Mouse (Mus musculus): ENCODE measurements around the gene Hlcs. TPM values are rescaled to one million over a fixed set of nuclear protein-coding genes. Genes with fewer than 3 reads are reported as not detected.

Gene Hlcs
- polyA plus RNA-seq, 1 experiment = 3.5 TPM

DNA sequence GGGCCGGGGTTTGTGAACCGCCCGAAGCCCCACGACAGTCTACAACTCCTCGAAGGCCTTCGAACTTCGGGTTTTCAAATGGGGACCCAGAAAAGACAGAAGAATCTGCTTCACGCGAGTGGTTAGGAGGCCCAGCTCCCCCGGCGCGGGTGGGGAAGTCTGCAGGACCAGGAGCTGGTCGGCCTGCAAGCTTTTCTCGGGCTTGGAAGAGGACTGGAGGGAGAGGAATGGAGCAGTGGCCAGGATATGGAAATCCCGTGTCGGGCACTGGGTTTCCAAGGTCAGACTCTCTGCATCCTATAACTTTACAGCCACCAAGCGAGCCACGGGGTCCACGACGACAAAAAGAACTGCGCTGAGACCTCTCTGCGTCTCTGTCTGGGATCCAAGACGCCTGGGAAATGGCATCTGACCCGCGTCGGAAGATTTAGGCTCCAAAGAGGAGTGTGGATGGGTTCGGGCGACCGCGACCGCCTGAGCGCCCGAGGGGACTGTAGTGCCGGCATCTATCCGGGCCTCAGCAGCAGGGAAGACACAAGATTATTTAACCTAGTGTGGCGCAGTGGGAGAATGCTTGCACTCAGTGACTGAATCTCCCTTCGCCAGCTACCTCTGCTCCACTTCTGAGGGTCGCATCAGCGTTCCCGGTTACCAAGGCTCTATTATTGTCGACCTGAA lies 229.4 kb downstream of the Hlcs start:
- Histone ChIP-seq H3K4me3 (ENCODE audit: control insufficient read depth, low read depth, low read length) (no peak overlapping the region), H3K27me3 (ENCODE audit: control insufficient read depth, insufficient read depth, low read length) (peaks cover 13% of the 10 kb centered on the region), H3K4me1 (ENCODE audit: control insufficient read depth, insufficient read depth, low read length) (peaks cover 19% of the 10 kb centered on the region), H3K27ac (ENCODE audit: control insufficient read depth, insufficient read depth, low read depth, low read length) (no peak overlapping the region), H3K36me3 (ENCODE audit: control insufficient read depth, insufficient read depth, low read length) (no peaks in the 10 kb centered on the region)
- no peak for TF ChIP-seq POLR2A (IDR thresholded peaks at IDR 0.05; ENCODE audit: control insufficient read depth, low read depth, low read length)
- no peak for TF ChIP-seq CTCF (IDR thresholded peaks at IDR 0.05; ENCODE audit: control insufficient read depth, insufficient read depth, insufficient replicate concordance, low read depth, low read length)

DNA sequence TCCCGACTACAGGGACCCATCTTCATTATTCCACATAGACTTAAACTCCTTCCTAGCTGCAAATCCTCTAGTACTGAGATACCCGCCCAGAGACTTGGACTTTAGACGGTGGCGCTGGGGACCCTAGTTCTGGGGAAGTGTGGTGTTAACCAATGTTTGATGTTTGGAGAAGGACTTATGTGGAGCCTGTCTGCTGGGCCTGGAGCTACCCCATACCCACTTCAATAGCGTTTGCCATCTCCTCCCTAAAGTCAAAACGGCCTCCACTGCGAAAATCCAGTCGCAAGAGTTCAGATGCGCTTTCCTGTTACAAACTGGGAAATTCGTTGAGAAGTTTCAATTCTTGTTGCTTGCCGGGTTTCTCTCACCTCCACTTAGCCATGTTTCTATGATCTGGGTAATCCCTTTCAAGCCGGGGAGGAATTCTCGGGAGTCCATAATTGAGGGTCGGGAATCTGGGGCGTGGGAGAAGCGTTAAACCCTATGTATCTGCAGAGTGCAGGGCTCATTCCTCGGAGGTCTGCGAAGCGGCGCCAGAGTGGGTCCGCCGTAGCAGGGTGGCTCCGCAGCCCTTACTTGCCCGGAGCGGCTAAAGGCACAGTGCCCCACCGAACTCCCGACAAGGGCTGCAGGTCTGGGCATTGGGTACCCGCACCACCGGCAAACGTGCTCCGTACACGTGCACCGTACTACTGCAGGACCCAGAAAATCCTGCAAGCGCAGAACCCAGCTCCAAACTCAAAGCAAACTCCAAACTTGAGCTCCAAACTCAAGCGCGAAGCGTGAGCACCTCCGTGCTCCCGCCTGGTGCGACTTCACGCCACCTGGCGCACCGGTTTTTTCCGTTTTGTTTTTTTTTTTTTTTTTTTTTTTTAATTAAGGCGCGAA lies 230.2 kb downstream of the Hlcs start:
- TF ChIP-seq POLR2A (IDR thresholded peaks at IDR 0.05; ENCODE audit: control insufficient read depth, low read depth, low read length) (no peak), CTCF (IDR thresholded peaks at IDR 0.05; ENCODE audit: control insufficient read depth, insufficient read depth, insufficient replicate concordance, low read depth, low read length) (no peak)
- H3K27ac ChIP-seq (ENCODE audit: control insufficient read depth, insufficient read depth, low read depth, low read length) = no peak overlapping the region
- peaks cover 13% of the 10 kb centered on the region for H3K27me3 ChIP-seq (ENCODE audit: control insufficient read depth, insufficient read depth, low read length)
- H3K4me1 ChIP-seq (ENCODE audit: control insufficient read depth, insufficient read depth, low read length) = peaks cover 22% of the 10 kb centered on the region
- no peak overlapping the region for H3K4me3 ChIP-seq (ENCODE audit: control insufficient read depth, low read depth, low read length)
- H3K36me3 ChIP-seq (ENCODE audit: control insufficient read depth, insufficient read depth, low read length) = no peaks in the 10 kb centered on the region

DNA sequence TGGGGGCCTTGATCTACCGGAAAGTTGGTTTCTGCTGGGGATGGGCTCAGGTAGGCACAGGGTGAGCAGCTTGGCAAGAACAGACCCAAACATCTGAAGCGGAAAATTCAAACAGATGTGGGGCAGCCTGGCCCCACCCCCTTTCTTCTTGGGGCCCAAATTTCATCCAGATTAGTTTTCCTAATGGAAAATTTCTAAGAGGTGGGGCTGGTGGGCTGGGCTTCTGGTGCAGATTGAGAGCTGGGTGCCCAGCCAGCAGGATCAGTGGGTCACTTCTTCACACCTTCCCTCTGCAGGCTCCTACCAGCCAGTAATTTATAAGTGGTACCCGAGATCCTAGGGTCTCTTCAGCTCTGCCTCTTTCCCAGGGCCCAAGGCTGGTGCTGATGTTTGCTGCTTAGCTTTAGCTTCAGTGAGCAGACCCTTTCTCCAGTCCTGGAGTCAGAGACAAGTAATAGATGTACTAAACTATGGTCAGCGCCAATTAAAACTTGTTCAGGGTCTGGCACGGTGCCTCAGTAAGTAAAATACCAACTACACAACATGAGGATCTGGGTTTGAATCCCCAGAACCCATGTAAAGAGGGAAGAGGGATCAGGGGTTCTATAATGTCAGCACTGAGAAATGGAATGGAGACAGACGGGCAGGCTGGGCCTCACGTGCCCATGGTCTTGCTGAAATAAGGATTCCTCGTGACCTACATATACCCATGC lies 231.2 kb downstream of the Hlcs start:
- no peak overlapping the region for H3K4me3 ChIP-seq (ENCODE audit: control insufficient read depth, low read depth, low read length)
- H3K36me3 ChIP-seq (ENCODE audit: control insufficient read depth, insufficient read depth, low read length) = no peaks in the 10 kb centered on the region
- no peak overlapping the region for H3K27ac ChIP-seq (ENCODE audit: control insufficient read depth, insufficient read depth, low read depth, low read length)
- peaks cover 22% of the 10 kb centered on the region for H3K4me1 ChIP-seq (ENCODE audit: control insufficient read depth, insufficient read depth, low read length)
- TF ChIP-seq POLR2A (IDR thresholded peaks at IDR 0.05; ENCODE audit: control insufficient read depth, low read depth, low read length) (no peak), CTCF (IDR thresholded peaks at IDR 0.05; ENCODE audit: control insufficient read depth, insufficient read depth, insufficient replicate concordance, low read depth, low read length) (no peak)
- H3K27me3 ChIP-seq (ENCODE audit: control insufficient read depth, insufficient read depth, low read length) = peaks cover 11% of the 10 kb centered on the region

DNA sequence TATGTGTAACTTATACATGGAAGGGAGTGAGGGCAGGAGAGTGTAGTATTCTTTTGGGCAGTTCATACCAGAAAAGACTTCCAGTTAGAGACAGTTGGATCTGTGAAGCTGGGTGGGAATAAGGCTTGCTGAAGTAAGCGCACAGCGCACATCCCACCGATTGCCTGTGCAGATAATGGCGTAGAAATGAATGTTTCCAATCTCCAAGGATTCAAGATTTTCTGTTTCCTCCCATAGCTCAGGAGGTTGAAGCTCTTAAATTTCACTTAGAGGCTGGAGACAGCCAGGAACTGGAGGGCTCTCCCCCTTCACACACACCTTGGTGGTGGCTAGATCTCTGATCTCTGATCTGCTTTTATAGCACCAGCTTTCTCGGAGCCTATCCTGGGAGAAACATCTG lies 231.8 kb downstream of the Hlcs start:
- Histone ChIP-seq H3K27ac (ENCODE audit: control insufficient read depth, insufficient read depth, low read depth, low read length) (no peak overlapping the region), H3K36me3 (ENCODE audit: control insufficient read depth, insufficient read depth, low read length) (no peaks in the 10 kb centered on the region), H3K4me3 (ENCODE audit: control insufficient read depth, low read depth, low read length) (no peak overlapping the region), H3K27me3 (ENCODE audit: control insufficient read depth, insufficient read depth, low read length) (peaks cover 11% of the 10 kb centered on the region), H3K4me1 (ENCODE audit: control insufficient read depth, insufficient read depth, low read length) (peaks cover 19% of the 10 kb centered on the region)
- TF ChIP-seq CTCF (IDR thresholded peaks at IDR 0.05; ENCODE audit: control insufficient read depth, insufficient read depth, insufficient replicate concordance, low read depth, low read length) (no peak), POLR2A (IDR thresholded peaks at IDR 0.05; ENCODE audit: control insufficient read depth, low read depth, low read length) (no peak)

DNA sequence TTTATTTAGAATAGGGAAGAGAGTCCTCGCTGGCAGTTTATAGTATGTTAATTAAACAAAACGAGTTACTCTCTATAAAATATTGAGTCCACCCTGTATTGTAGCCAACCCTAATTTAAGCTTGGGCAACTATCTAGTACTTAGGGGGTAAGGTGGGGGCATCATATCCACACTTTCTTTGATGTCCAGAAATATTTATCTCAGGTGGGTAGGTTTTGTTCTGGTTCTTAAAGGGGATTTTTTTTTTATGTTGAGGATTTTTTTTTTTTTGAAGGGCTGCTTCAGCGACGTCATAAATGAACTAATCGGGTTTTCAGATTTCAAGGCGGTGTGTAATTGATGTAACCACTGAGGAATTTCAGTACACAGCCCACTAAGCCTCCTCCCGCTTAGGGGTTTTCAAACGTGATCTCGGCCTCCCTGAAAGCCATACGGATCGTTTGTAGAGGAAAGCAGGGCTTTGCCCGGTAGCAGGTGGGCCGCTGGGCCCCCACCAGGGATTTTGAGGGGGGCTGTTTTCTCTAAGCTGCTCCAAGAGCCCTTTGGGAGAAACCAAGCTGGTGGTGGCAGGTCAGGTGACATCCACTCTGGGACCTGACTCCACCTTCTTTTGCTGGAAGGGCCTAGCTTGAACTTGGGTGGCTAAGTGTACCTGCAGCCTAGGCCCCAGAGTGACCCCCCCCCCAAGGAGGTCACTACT lies 233.4 kb downstream of the Hlcs start:
- Histone ChIP-seq H3K36me3 (ENCODE audit: control insufficient read depth, insufficient read depth, low read length) (no peaks in the 10 kb centered on the region), H3K27me3 (ENCODE audit: control insufficient read depth, insufficient read depth, low read length) (peaks cover 10% of the 10 kb centered on the region), H3K27ac (ENCODE audit: control insufficient read depth, insufficient read depth, low read depth, low read length) (no peak overlapping the region), H3K4me1 (ENCODE audit: control insufficient read depth, insufficient read depth, low read length) (peaks cover 16% of the 10 kb centered on the region), H3K4me3 (ENCODE audit: control insufficient read depth, low read depth, low read length) (no peak overlapping the region)
- TF ChIP-seq CTCF (IDR thresholded peaks at IDR 0.05; ENCODE audit: control insufficient read depth, insufficient read depth, insufficient replicate concordance, low read depth, low read length) (no peak), POLR2A (IDR thresholded peaks at IDR 0.05; ENCODE audit: control insufficient read depth, low read depth, low read length) (no peak)

DNA sequence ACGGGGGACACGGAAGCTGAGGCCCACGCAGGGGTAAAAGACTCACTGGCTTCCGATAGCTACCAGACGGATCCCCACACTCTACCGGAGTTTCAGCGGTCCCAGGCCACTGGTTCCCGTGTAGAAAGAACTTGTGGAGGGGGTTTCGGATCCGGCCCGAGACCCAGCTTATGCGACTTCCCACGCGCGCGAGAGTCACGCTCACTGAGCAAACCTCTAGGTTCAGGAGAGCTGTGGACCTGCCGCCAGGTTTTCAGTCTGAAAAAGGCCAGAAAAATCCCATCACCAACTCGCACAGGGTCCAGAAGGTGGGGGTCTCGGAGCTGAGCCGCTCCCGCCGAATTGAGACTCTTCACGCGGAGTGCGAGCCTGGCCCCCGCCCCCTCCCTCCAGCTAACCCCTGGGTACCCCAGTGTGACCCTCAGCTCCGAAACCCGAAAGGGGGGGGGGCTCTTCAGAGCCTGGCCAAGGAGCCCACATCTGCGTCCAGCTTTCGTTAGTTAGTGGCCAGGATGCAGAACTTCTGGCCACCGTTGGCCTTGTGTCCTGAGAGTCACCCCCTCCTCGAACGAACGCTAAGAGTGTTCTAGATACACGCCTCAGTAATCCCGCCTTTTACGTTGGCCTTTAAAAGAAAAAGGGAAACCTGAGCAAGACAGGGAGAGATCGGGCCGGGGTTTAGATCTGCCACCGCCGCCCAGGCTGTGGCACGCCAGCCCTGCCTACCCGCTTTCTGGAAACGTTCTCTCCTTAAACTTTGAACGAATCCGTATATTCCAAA lies 234.1 kb downstream of the Hlcs start:
- Histone ChIP-seq H3K36me3 (ENCODE audit: control insufficient read depth, insufficient read depth, low read length) (no peaks in the 10 kb centered on the region), H3K4me1 (ENCODE audit: control insufficient read depth, insufficient read depth, low read length) (peaks cover 13% of the 10 kb centered on the region; the same call in 1 of the 2 replicates), H3K4me3 (ENCODE audit: control insufficient read depth, low read depth, low read length) (peak overlapping the region; percentile 10; the same call in 1 of the 2 replicates), H3K27ac (ENCODE audit: control insufficient read depth, insufficient read depth, low read depth, low read length) (no peak overlapping the region), H3K27me3 (ENCODE audit: control insufficient read depth, insufficient read depth, low read length) (peaks cover 6% of the 10 kb centered on the region)
- TF ChIP-seq CTCF (IDR thresholded peaks at IDR 0.05; ENCODE audit: control insufficient read depth, insufficient read depth, insufficient replicate concordance, low read depth, low read length) = no peak
- no peak for TF ChIP-seq POLR2A (IDR thresholded peaks at IDR 0.05; ENCODE audit: control insufficient read depth, low read depth, low read length)

Other genes with a start within 250 kb of the Hlcs start
- gene Sim2, start 228.6 kb downstream of the Hlcs start, polyA plus RNA-seq (2012; rRNA removed) = 0.06 and 0.10 TPM in 2 replicates
- 0.06 TPM in 1 of 2 replicates, not detected in the other for gene Ripply3, start 14.8 kb upstream of the Hlcs start, polyA plus RNA-seq (2012; rRNA removed)
- 10.2 and 10.7 TPM in 2 replicates for gene Ttc3, start 57.0 kb upstream of the Hlcs start, polyA plus RNA-seq (2012; rRNA removed)
- 14.3 and 19.4 TPM in 2 replicates for gene Pigp, start 58.3 kb upstream of the Hlcs start, polyA plus RNA-seq (2012; rRNA removed)
- gene Vps26c, start 213.3 kb upstream of the Hlcs start, polyA plus RNA-seq (2012; rRNA removed) = 14.2 and 16.7 TPM in 2 replicates